Mouse (Mus musculus): ENCODE data around the gene Epop. TPM values are rescaled to one million over a fixed set of nuclear protein-coding genes. Genes with fewer than 3 reads are reported as not detected.
"Not testable (repeated sequence)": the region's sequence is repeated elsewhere in the genome, so short reads cannot be mapped to it uniquely, and the experiment has no call there.

Gene Epop
- polyA plus RNA-seq, 1 experiment, result 0.86 TPM

- 51% methylated on average over 2 of the region's 2 CpGs for WGBS
- no peak for TF ChIP-seq CTCF (conservative IDR thresholded peaks at IDR 0.05; ENCODE audit: insufficient read depth, insufficient read length, low read depth, low read length)
- no peak for TF ChIP-seq POLR2A (IDR thresholded peaks at IDR 0.05; ENCODE audit: low read depth, low read length)
- Histone ChIP-seq H3K27me3 (replicated peaks; ENCODE audit: control insufficient read depth, insufficient read depth, low read length) (no peaks in the 10 kb centered on the region), H3K27ac (ENCODE audit: insufficient read depth, low read depth, low read length) (no peak overlapping the region), H3K4me1 (ENCODE audit: control insufficient read depth, insufficient read depth, low read length) (no peaks in the 10 kb centered on the region), H3K36me3 (ENCODE audit: control insufficient read depth, insufficient read depth, low read length) (no peaks in the 10 kb centered on the region), H3K4me3 (ENCODE audit: insufficient read depth, low read depth, low read length) (no peak overlapping the region)
- no peak for DNase-seq
Measured at GRCm38 (mm10) chr11:97642746-97643145, 13.2 kb upstream of the Epop start.

- no peak for DNase-seq
- H3K4me1 ChIP-seq (ENCODE audit: control insufficient read depth, insufficient read depth, low read length), result no peaks in the 10 kb centered on the region
- H3K27me3 ChIP-seq (replicated peaks; ENCODE audit: control insufficient read depth, insufficient read depth, low read length), result no peaks in the 10 kb centered on the region
- no peak overlapping the region for H3K27ac ChIP-seq (ENCODE audit: insufficient read depth, low read depth, low read length)
- WGBS, result 26% methylated on average over 8 of the region's 8 CpGs
- H3K4me3 ChIP-seq (ENCODE audit: insufficient read depth, low read depth, low read length), result no peak overlapping the region
- TF ChIP-seq POLR2A (IDR thresholded peaks at IDR 0.05; ENCODE audit: low read depth, low read length) (no peak), CTCF (conservative IDR thresholded peaks at IDR 0.05; ENCODE audit: insufficient read depth, insufficient read length, low read depth, low read length) (no peak)
- H3K36me3 ChIP-seq (ENCODE audit: control insufficient read depth, insufficient read depth, low read length), result no peaks in the 10 kb centered on the region
Measured at GRCm38 (mm10) chr11:97641668-97642067, 12.2 kb upstream of the Epop start.

- TF ChIP-seq CTCF (conservative IDR thresholded peaks at IDR 0.05; ENCODE audit: insufficient read depth, insufficient read length, low read depth, low read length), result no peak
- no peak for TF ChIP-seq POLR2A (IDR thresholded peaks at IDR 0.05; ENCODE audit: low read depth, low read length)
- Histone ChIP-seq H3K27me3 (replicated peaks; ENCODE audit: control insufficient read depth, insufficient read depth, low read length) (no peaks in the 10 kb centered on the region), H3K4me3 (ENCODE audit: insufficient read depth, low read depth, low read length) (no peak overlapping the region), H3K27ac (ENCODE audit: insufficient read depth, low read depth, low read length) (no peak overlapping the region), H3K36me3 (ENCODE audit: control insufficient read depth, insufficient read depth, low read length) (no peaks in the 10 kb centered on the region), H3K4me1 (ENCODE audit: control insufficient read depth, insufficient read depth, low read length) (no peaks in the 10 kb centered on the region)
- 85% methylated on average over 11 of the region's 11 CpGs for WGBS
- no peak for DNase-seq
Measured at GRCm38 (mm10) chr11:97635468-97636019, 6.0 kb upstream of the Epop start.

- H3K4me1 ChIP-seq (ENCODE audit: control insufficient read depth, insufficient read depth, low read length); H3K27ac ChIP-seq (ENCODE audit: insufficient read depth, low read depth, low read length); H3K36me3 ChIP-seq (ENCODE audit: control insufficient read depth, insufficient read depth, low read length); DNase-seq; H3K4me3 ChIP-seq (ENCODE audit: insufficient read depth, low read depth, low read length): not testable (repeated sequence)
- H3K27me3 ChIP-seq (replicated peaks; ENCODE audit: control insufficient read depth, insufficient read depth, low read length), result peaks cover 10% of the 10 kb centered on the region
- WGBS, result 87% methylated on average over 4 of the region's 4 CpGs
Measured at GRCm38 (mm10) chr11:97632440-97632839, 2.9 kb upstream of the Epop start.

GRCm38 (mm10) chr11:97631938-97632337 lies 2.4 kb upstream of the Epop start:
- WGBS, result 7% methylated on average over 12 of the region's 12 CpGs
- no peak for TF ChIP-seq POLR2A (IDR thresholded peaks at IDR 0.05; ENCODE audit: low read depth, low read length)
- peak; percentile 95 for TF ChIP-seq CTCF (conservative IDR thresholded peaks at IDR 0.05; ENCODE audit: insufficient read depth, insufficient read length, low read depth, low read length)
- peaks cover 10% of the 10 kb centered on the region for H3K27me3 ChIP-seq (replicated peaks; ENCODE audit: control insufficient read depth, insufficient read depth, low read length)

GRCm38 (mm10) chr11:97631500-97631899 lies 2.0 kb upstream of the Epop start:
- no peak overlapping the region for H3K4me3 ChIP-seq (ENCODE audit: insufficient read depth, low read depth, low read length)
- H3K27ac ChIP-seq (ENCODE audit: insufficient read depth, low read depth, low read length), result no peak overlapping the region
- no peaks in the 10 kb centered on the region for H3K36me3 ChIP-seq (ENCODE audit: control insufficient read depth, insufficient read depth, low read length)
- no peak for DNase-seq
- peaks cover 10% of the 10 kb centered on the region for H3K27me3 ChIP-seq (replicated peaks; ENCODE audit: control insufficient read depth, insufficient read depth, low read length)
- H3K4me1 ChIP-seq (ENCODE audit: control insufficient read depth, insufficient read depth, low read length), result no peaks in the 10 kb centered on the region
- TF ChIP-seq CTCF (conservative IDR thresholded peaks at IDR 0.05; ENCODE audit: insufficient read depth, insufficient read length, low read depth, low read length) (no peak), POLR2A (IDR thresholded peaks at IDR 0.05; ENCODE audit: low read depth, low read length) (no peak)
- WGBS, result 23% methylated on average over 5 of the region's 5 CpGs

More at GRCm38 (mm10) chr11:97631938-97632337, 2.4 kb upstream of the Epop start:
- no peaks in the 10 kb centered on the region for H3K36me3 ChIP-seq (ENCODE audit: control insufficient read depth, insufficient read depth, low read length)
- H3K27ac ChIP-seq (ENCODE audit: insufficient read depth, low read depth, low read length), result no peak overlapping the region
- no peaks in the 10 kb centered on the region for H3K4me1 ChIP-seq (ENCODE audit: control insufficient read depth, insufficient read depth, low read length)
- H3K4me3 ChIP-seq (ENCODE audit: insufficient read depth, low read depth, low read length), result no peak overlapping the region
- DNase-seq, result peak; percentile 73

- TF ChIP-seq POLR2A (IDR thresholded peaks at IDR 0.05; ENCODE audit: low read depth, low read length) (no peak), CTCF (conservative IDR thresholded peaks at IDR 0.05; ENCODE audit: insufficient read depth, insufficient read length, low read depth, low read length) (no peak)
- Histone ChIP-seq H3K27ac (ENCODE audit: insufficient read depth, low read depth, low read length) (no peak overlapping the region), H3K27me3 (replicated peaks; ENCODE audit: control insufficient read depth, insufficient read depth, low read length) (peaks cover 10% of the 10 kb centered on the region), H3K36me3 (ENCODE audit: control insufficient read depth, insufficient read depth, low read length) (no peaks in the 10 kb centered on the region), H3K4me1 (ENCODE audit: control insufficient read depth, insufficient read depth, low read length) (no peaks in the 10 kb centered on the region), H3K4me3 (ENCODE audit: insufficient read depth, low read depth, low read length) (no peak overlapping the region)
- no peak for DNase-seq
- WGBS, result 47% methylated on average over 2 of the region's 2 CpGs
Measured at GRCm38 (mm10) chr11:97631046-97631445, 1.5 kb upstream of the Epop start.
